Mouse (Mus musculus) heart, postnatal 0 days (tissue): ENCODE results near the gene Nanos3. TPM values are rescaled to one million over a fixed set of nuclear protein-coding genes. Genes with fewer than 3 reads are reported as not detected.

Source experiments
- ATAC-seq: fragments of 200-750 bp; cut with Nextera tagmentation; 2 replicates; pipeline ENCODE4 v1.8.0; 2017; ENCODE audit warnings: low read depth, moderate number of reproducible peaks, moderate library complexity; ENCODE audit not compliant: insufficient read depth
- DNase-seq: peaks from one replicate; pipeline ENCODE4 v3.0.0-alpha.2; 2016; ENCODE audit warnings: low spot score
- H3K27ac ChIP-seq: fragments of 300-500 bp; sonication (generic); 2 replicates; pipeline ENCODE4 v1.5.1; 2014; ENCODE audit warnings: low read depth, mild to moderate bottlenecking
- H3K27me3 ChIP-seq: fragments of 300-500 bp; sonication (generic); 2 replicates; pipeline ENCODE4 v1.6.1; 2014; ENCODE audit warnings: low read length, mixed read lengths; ENCODE audit not compliant: control insufficient read depth, insufficient read depth
- H3K36me3 ChIP-seq: fragments of 300-500 bp; sonication (generic); replicated peaks from 2 replicates; pipeline ENCODE4 v1.6.1; 2014; ENCODE audit warnings: low read length, mixed read lengths; ENCODE audit not compliant: control insufficient read depth, insufficient read depth
- H3K4me1 ChIP-seq: fragments of 300-500 bp; sonication (generic); 2 replicates; pipeline ENCODE4 v1.6.1; 2014; ENCODE audit warnings: antibody characterized with exemption; ENCODE audit not compliant: control insufficient read depth, insufficient read depth
- H3K4me2 ChIP-seq: fragments of 300-500 bp; sonication (generic); 2 replicates; pipeline ENCODE4 v1.6.1; 2014; ENCODE audit warnings: low read depth, mild to moderate bottlenecking, low read length, moderate library complexity
- H3K4me3 ChIP-seq: fragments of 300-500 bp; sonication (generic); 2 replicates; pipeline ENCODE4 v1.5.1; 2014; ENCODE audit warnings: low read depth, low read length
- H3K9ac ChIP-seq: fragments of 300-500 bp; sonication (generic); replicated peaks from 2 replicates; pipeline ENCODE4 v1.6.1; 2014; ENCODE audit warnings: low read depth, low read length, mixed read lengths
- H3K9me3 ChIP-seq: fragments of 300-500 bp; sonication (generic); replicated peaks from 2 replicates; pipeline ENCODE4 v1.6.1; 2016; ENCODE audit warnings: low read length; ENCODE audit not compliant: control insufficient read depth
- CTCF ChIP-seq: IDR thresholded peaks from 2 replicates; pipeline ENCODE4 v1.5.1; 2016; ENCODE audit warnings: antibody characterized with exemption, control low read depth, low read depth
- EP300 ChIP-seq: IDR thresholded peaks from 2 replicates; pipeline ENCODE4 v1.6.1; 2016; ENCODE audit warnings: antibody characterized with exemption, low read depth
- WGBS: fragments of 180-500 bp; shearing (Covaris S2); extraction: QIAGEN DNeasy Blood & Tissue Kit; methylation state at CpG from one replicate; pipeline ENCODE4 v1.1.7; 2014; 5-methylcytosine and 5-hydroxymethylcytosine counted together
- polyA plus RNA-seq: library from polyadenylated mRNA; unstranded; fragments of >200 nt; fragmentation: Nextera tagmentation; extraction: Ambion mirVana; gene quantifications from 2 replicates; pipeline ENCODE4 v1.2.1, GENCODE M21; 2015
- total RNA-seq: library from RNA; depleted of rRNA; stranded (reverse); fragments of >200 nt; gene quantifications from 2 replicates; pipeline ENCODE4 v1.2.3, GENCODE M21; 2014; ENCODE audit warnings: low replicate concordance

Nanos3 gene
- total and polyA plus RNA-seq, 2 experiments from 2014 or later = 4.6 TPM; not detected in 1

- no peak for ATAC-seq
- Histone ChIP-seq H3K4me3 (peak overlapping the region; percentile 11; the same call in 1 of the 2 replicates), H3K4me1 (peaks cover 28% of the 10 kb centered on the region; the same call in 1 of the 2 replicates), H3K36me3 (0 out of 2 replicates have a peak, but pooled peaks cover 3% of the 10 kb centered on the region), H3K9ac (peak overlapping the region; percentile 17), H3K4me2 (peak overlapping the region; percentile 53; the same call in 1 of the 2 replicates), H3K27ac (no peak overlapping the region; the same call in 1 of the 2 replicates), H3K27me3 (no peaks in the 10 kb centered on the region), H3K9me3 (no peaks in the 10 kb centered on the region)
- 36% methylated on average over 4 of the region's 4 CpGs for WGBS
- no peak for DNase-seq
- no peak for TF ChIP-seq CTCF
- TF ChIP-seq EP300 = no peak
These were observed 5.1 kb downstream of the Nanos3 start for GRCm38 (mm10) chr8:84179946-84180345.

GRCm38 (mm10) chr8:84178592-84178991 is 6.4 kb downstream of the Nanos3 start:
- Histone ChIP-seq H3K9ac (no peak overlapping the region), H3K27ac (no peak overlapping the region), H3K27me3 (no peaks in the 10 kb centered on the region), H3K36me3 (peaks cover 5% of the 10 kb centered on the region), H3K4me2 (no peak overlapping the region), H3K4me3 (no peak overlapping the region), H3K4me1 (peaks cover 21% of the 10 kb centered on the region; the same call in 1 of the 2 replicates), H3K9me3 (no peaks in the 10 kb centered on the region)
- ATAC-seq = no peak
- TF ChIP-seq EP300 = no peak
- no peak for TF ChIP-seq CTCF
- no peak for DNase-seq
- WGBS = 85% methylated on average over 8 of the region's 8 CpGs

GRCm38 (mm10) chr8:84177405-84177804 is 7.6 kb downstream of the Nanos3 start:
- TF ChIP-seq CTCF (no peak), EP300 (no peak)
- 82% methylated on average over 3 of the region's 3 CpGs for WGBS
- no peak overlapping the region for H3K4me2 ChIP-seq
- H3K36me3 ChIP-seq = peaks cover 14% of the 10 kb centered on the region
- ATAC-seq (no peak), DNase-seq (no peak)
- H3K27ac ChIP-seq = no peak overlapping the region
- H3K4me3 ChIP-seq = no peak overlapping the region
- no peak overlapping the region for H3K9ac ChIP-seq
- peaks cover 15% of the 10 kb centered on the region; the same call in 1 of the 2 replicates for H3K4me1 ChIP-seq
- no peaks in the 10 kb centered on the region for H3K27me3 ChIP-seq
- H3K9me3 ChIP-seq = no peaks in the 10 kb centered on the region

GRCm38 (mm10) chr8:84176560-84176959 is 8.5 kb downstream of the Nanos3 start:
- WGBS = 24% methylated on average over 3 of the region's 3 CpGs
- H3K36me3 ChIP-seq = peaks cover 20% of the 10 kb centered on the region
- H3K4me2 ChIP-seq = no peak overlapping the region
- TF ChIP-seq CTCF = no peak
- no peak for TF ChIP-seq EP300
- H3K27me3 ChIP-seq = no peaks in the 10 kb centered on the region
- no peaks in the 10 kb centered on the region for H3K9me3 ChIP-seq
- H3K4me1 ChIP-seq = peaks cover 15% of the 10 kb centered on the region; the same call in 1 of the 2 replicates
- no peak for DNase-seq
- ATAC-seq = no peak
- H3K27ac ChIP-seq = no peak overlapping the region
- no peak overlapping the region for H3K9ac ChIP-seq
- H3K4me3 ChIP-seq = no peak overlapping the region

- Histone ChIP-seq H3K4me2 (no peak overlapping the region), H3K4me1 (no peaks in the 10 kb centered on the region), H3K9me3 (no peaks in the 10 kb centered on the region), H3K4me3 (no peak overlapping the region), H3K27ac (no peak overlapping the region), H3K36me3 (peaks cover 20% of the 10 kb centered on the region), H3K9ac (no peak overlapping the region), H3K27me3 (no peaks in the 10 kb centered on the region)
- no peak for ATAC-seq
- WGBS = 82% methylated on average over 6 of the region's 6 CpGs
- DNase-seq = no peak
- TF ChIP-seq CTCF (peak; percentile 37), EP300 (no peak)
These were observed 11.2 kb downstream of the Nanos3 start for GRCm38 (mm10) chr8:84173861-84174260.

GRCm38 (mm10) chr8:84170096-84170495 is 14.9 kb downstream of the Nanos3 start:
- ATAC-seq (no peak), DNase-seq (no peak)
- Histone ChIP-seq H3K9ac (no peak overlapping the region), H3K36me3 (peaks cover 17% of the 10 kb centered on the region), H3K27ac (no peak overlapping the region), H3K4me3 (no peak overlapping the region), H3K27me3 (no peaks in the 10 kb centered on the region), H3K9me3 (no peaks in the 10 kb centered on the region), H3K4me1 (no peaks in the 10 kb centered on the region), H3K4me2 (no peak overlapping the region)
- TF ChIP-seq CTCF = no peak
- TF ChIP-seq EP300 = no peak
- WGBS = 78% methylated on average over 5 of the region's 5 CpGs
